Mouse (Mus musculus) midbrain, embryonic 12.5 days (tissue): ENCODE results near the gene Eif2a. TPM values are rescaled to one million over a fixed set of nuclear protein-coding genes. Genes with fewer than 3 reads are reported as not detected.

Experiments
- ATAC-seq: fragments of 200-750 bp; cut with Nextera tagmentation; 2 replicates; pipeline ENCODE4 v1.8.0; 2017; ENCODE audit warnings: low read depth, moderate TSS enrichment, moderate library complexity; ENCODE audit not compliant: low FRiP score
- H3K27ac ChIP-seq: fragments of 300-500 bp; sonication (generic); replicated peaks from 2 replicates; pipeline ENCODE4 v1.5.1; 2016; ENCODE audit warnings: mild to moderate bottlenecking
- H3K27me3 ChIP-seq: fragments of 300-500 bp; sonication (generic); 2 replicates; pipeline ENCODE4 v1.6.1; 2016; ENCODE audit warnings: mild to moderate bottlenecking
- H3K36me3 ChIP-seq: fragments of 300-500 bp; sonication (generic); 2 replicates; pipeline ENCODE4 v1.6.1; 2016
- H3K4me1 ChIP-seq: fragments of 300-500 bp; sonication (generic); 2 replicates; pipeline ENCODE4 v1.6.1; 2016
- H3K4me2 ChIP-seq: fragments of 300-500 bp; sonication (generic); replicated peaks from 2 replicates; pipeline ENCODE4 v1.6.1; 2016; ENCODE audit warnings: mild to moderate bottlenecking, moderate library complexity
- H3K4me3 ChIP-seq: fragments of 300-500 bp; sonication (generic); 2 replicates; pipeline ENCODE4 v1.5.1; 2016; ENCODE audit warnings: mild to moderate bottlenecking
- H3K9ac ChIP-seq: fragments of 300-500 bp; sonication (generic); replicated peaks from 2 replicates; pipeline ENCODE4 v1.6.1; 2016; ENCODE audit warnings: mild to moderate bottlenecking, moderate library complexity
- H3K9me3 ChIP-seq: fragments of 300-500 bp; sonication (generic); 2 replicates; pipeline ENCODE4 v1.6.1; 2016; ENCODE audit warnings: mild to moderate bottlenecking
- whole genome bisulfite sequencing: fragments of 180-500 bp; shearing (Covaris S2); methylation state at CpG from one replicate; pipeline ENCODE4 v1.1.7; 2016; 5-methylcytosine and 5-hydroxymethylcytosine counted together
- polyA plus RNA-seq: library from polyadenylated mRNA; unstranded; fragments of >200 nt; fragmentation: Nextera tagmentation; extraction: Ambion mirVana; gene quantifications from 2 replicates; pipeline ENCODE4 v1.2.1, GENCODE M21; 2016

Gene Eif2a
- polyA plus RNA-seq, 1 experiment from 2014 or later: 51.5 TPM

DNA sequence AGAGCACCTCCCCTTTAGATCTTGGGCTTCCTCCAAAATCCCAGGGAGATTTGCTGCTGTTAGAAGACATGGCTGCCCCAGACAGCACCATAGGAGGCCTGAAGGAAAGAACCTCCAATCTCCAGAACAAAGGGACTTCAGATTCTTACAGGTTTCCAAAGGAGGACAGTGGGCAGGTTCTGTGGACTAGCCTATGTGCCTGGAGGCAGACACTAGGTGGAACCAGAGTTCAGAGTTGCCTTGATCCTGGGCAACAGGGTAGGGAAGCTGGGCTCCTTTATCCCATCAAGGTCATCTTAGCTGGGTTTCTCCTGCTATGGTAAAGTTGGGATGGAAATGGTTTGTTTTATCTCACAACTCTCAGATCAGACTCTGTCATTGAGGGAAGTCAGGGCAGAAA is 14.0 kb upstream of the Eif2a start:
- no peaks in the 10 kb centered on the region for H3K4me1 ChIP-seq
- no peak for ATAC-seq

DNA sequence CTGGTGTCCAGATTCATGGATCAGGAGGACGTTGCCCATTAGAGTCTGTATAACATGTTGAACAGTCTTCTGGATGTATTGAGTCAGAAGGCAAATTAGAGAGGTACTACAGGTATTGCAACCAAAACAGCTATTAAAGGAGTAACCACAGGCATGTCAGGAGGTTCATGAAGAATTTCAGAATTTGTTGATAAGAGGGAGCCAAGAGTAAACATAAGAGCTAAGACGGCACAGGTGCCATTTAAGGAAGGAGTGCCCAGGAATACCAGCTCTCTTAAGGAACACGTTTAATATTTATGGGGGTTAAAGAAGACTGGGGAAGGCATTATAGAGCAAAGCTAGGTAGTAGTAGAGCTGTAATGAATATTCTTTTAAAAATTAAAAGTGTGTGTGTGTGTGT is 12.9 kb upstream of the Eif2a start:
- H3K9ac ChIP-seq: no peak overlapping the region
- no peaks in the 10 kb centered on the region for H3K9me3 ChIP-seq
- H3K4me3 ChIP-seq: no peak overlapping the region
- ATAC-seq: no peak
- no peaks in the 10 kb centered on the region for H3K27me3 ChIP-seq
- no peak overlapping the region for H3K27ac ChIP-seq
- 87% methylated on average over 3 of the region's 3 CpGs for WGBS
- no peaks in the 10 kb centered on the region for H3K36me3 ChIP-seq
- H3K4me1 ChIP-seq: no peaks in the 10 kb centered on the region
- no peak overlapping the region for H3K4me2 ChIP-seq

More for the DNA sequence above, 14.0 kb upstream of the Eif2a start:
- Histone ChIP-seq H3K27ac (no peak overlapping the region), H3K36me3 (no peaks in the 10 kb centered on the region), H3K9ac (no peak overlapping the region), H3K27me3 (no peaks in the 10 kb centered on the region), H3K9me3 (no peaks in the 10 kb centered on the region), H3K4me3 (no peak overlapping the region), H3K4me2 (no peak overlapping the region)

DNA sequence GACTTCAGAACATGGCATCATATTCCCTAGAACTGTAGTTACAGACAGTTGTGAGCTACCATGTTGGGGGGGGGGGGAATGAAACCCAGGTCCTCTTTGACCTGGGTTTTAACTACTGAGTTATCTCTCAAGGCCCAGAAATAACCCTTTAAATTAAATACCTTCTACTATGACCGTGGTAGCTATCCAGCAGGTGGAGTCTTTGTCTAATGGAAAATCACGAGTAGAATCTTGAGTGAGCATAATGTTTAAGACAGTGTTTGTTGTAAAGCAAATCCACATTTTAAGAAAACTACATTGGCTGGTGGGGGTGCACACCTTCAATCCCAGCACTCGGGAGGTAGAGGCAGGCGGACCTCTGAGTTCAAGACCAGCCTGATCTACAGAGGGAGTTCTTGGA is 12.1 kb upstream of the Eif2a start:
- Histone ChIP-seq H3K9ac (no peak overlapping the region), H3K27me3 (no peaks in the 10 kb centered on the region), H3K4me1 (no peaks in the 10 kb centered on the region), H3K9me3 (no peaks in the 10 kb centered on the region), H3K4me3 (no peak overlapping the region), H3K4me2 (no peak overlapping the region), H3K27ac (no peak overlapping the region), H3K36me3 (no peaks in the 10 kb centered on the region)
- WGBS: 85% methylated on average over 4 of the region's 4 CpGs
- no peak for ATAC-seq

DNA sequence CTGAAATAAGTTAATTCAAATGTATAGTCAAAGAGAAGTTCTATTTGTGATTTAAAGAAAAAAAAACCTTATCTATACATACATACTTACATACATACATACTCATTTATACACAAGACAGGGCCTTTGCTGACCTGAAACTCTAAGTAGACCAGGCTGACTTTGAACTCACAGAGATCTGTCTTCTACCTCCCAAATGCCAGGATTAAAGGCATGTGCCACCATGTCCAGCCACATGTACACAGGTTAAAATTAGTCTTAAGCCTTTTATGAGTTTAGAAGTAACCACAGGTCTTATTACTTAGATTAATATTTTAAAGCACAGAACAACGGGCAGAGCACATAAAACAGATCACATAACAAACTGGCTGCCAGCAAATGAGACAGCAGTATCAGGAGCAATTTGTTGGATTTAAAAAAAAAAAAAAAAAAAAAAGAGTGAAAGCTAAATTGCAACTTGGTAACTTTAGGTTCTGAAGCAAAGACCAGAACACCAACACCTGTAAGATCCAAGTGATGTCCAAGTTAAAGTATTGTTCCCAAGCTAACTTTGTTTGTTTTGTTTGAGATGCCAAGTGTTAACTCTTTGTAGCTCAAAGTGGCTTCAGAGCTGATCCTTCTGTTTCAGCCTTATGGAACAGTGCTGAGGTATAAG is 9.5 kb upstream of the Eif2a start:
- 91% methylated on average over 1 of the region's 1 CpGs for WGBS
- Histone ChIP-seq H3K9ac (no peak overlapping the region), H3K27me3 (no peaks in the 10 kb centered on the region), H3K4me1 (no peaks in the 10 kb centered on the region), H3K27ac (no peak overlapping the region), H3K4me2 (no peak overlapping the region), H3K9me3 (no peaks in the 10 kb centered on the region), H3K36me3 (no peaks in the 10 kb centered on the region), H3K4me3 (no peak overlapping the region)
- no peak for ATAC-seq

DNA sequence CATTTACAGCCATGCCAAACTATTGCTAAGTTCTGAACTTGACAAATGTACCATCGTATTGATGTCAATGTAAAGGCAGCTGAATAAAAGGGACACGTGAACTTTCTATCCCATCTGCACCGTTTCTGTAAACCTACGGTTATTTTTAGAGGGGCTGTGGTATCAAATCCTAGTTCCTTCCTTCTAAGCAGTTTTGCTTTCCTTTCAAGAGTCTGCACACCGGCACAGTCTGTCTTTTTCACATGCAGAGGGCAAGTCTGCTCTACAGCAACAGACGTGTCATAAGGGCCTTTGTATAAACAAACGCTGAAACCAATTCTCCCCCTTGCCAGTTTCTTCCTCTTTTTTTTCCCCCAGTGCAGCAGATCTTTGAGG is 9.0 kb upstream of the Eif2a start:
- Histone ChIP-seq H3K27ac (no peak overlapping the region), H3K36me3 (peaks cover 5% of the 10 kb centered on the region; the same call in 1 of the 2 replicates), H3K4me1 (no peaks in the 10 kb centered on the region), H3K4me2 (no peak overlapping the region), H3K9ac (no peak overlapping the region), H3K4me3 (no peak overlapping the region), H3K9me3 (no peaks in the 10 kb centered on the region), H3K27me3 (no peaks in the 10 kb centered on the region)
- WGBS: 80% methylated on average over 7 of the region's 7 CpGs
- ATAC-seq: no peak

DNA sequence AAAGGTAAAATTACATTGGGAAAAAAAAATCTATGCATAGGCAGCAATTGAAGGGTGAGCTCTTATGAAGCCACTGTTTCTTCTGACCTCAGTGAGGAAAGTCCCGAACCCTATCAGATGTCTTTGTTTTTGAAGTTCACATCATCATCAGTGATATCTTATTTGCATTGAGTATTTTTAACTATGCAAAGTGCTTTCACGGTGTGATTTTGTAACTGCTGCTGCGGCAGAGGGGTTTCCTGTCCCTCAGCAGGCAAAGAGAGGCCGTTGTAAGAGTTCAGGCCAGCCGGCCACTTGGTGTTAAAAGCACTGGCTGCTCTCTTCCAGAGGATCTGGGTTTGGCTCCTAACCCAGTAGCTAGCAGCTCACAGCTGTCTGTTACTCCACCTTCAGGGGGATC is 8.4 kb upstream of the Eif2a start:
- ATAC-seq: no peak
- Histone ChIP-seq H3K4me1 (no peaks in the 10 kb centered on the region), H3K4me2 (no peak overlapping the region), H3K9ac (no peak overlapping the region), H3K4me3 (no peak overlapping the region), H3K36me3 (peaks cover 7% of the 10 kb centered on the region; the same call in 1 of the 2 replicates), H3K27ac (no peak overlapping the region), H3K9me3 (no peaks in the 10 kb centered on the region), H3K27me3 (no peaks in the 10 kb centered on the region)
- 85% methylated on average over 5 of the region's 5 CpGs for WGBS

DNA sequence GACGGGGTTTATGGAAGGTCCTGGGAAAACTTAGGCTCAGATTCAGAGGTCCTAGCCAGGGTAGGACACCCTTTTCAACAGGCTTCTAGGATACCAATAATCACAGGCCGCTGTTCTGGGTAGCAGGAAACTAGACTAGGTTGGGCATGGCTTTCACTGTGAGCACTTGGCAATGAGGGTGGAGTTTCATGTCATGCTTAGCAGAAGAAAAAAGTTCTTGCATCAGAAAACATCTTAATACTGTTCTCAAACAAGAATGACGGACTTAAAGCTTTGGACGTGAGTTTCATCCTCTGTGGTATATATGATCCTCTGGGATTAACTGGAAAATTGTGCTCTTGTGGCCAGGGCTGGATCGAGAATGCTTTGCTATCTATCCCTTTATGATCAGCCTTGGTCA is 7.8 kb upstream of the Eif2a start:
- Histone ChIP-seq H3K4me1 (no peaks in the 10 kb centered on the region), H3K4me2 (no peak overlapping the region), H3K9me3 (no peaks in the 10 kb centered on the region), H3K9ac (no peak overlapping the region), H3K4me3 (no peak overlapping the region), H3K27me3 (no peaks in the 10 kb centered on the region), H3K36me3 (peaks cover 12% of the 10 kb centered on the region), H3K27ac (no peak overlapping the region)
- no peak for ATAC-seq
- 88% methylated on average over 5 of the region's 5 CpGs for WGBS

DNA sequence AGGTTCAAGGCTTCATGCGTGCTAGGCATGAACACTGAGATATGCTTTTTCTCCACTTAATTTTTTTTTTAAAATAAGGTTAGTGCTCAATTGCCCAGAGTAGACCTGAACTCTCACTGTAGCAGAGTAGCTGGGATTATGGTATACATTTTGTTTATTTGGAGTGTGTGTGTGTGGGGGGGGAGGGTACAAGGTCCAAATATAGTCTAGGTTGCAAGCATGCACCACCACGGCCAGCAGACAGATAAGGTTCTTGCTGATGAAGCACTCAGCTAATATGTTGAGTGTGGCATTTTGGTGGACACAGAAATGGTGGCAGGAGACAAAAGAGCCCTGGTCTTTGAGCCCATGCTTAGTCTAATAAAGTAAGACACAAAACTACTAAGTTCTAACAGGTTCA is 6.7 kb upstream of the Eif2a start:
- H3K9me3 ChIP-seq: no peaks in the 10 kb centered on the region
- peaks cover 22% of the 10 kb centered on the region for H3K36me3 ChIP-seq
- no peak overlapping the region for H3K27ac ChIP-seq
- no peaks in the 10 kb centered on the region for H3K4me1 ChIP-seq
- H3K9ac ChIP-seq: no peak overlapping the region
- no peaks in the 10 kb centered on the region for H3K27me3 ChIP-seq
- no peak overlapping the region for H3K4me3 ChIP-seq
- ATAC-seq: no peak
- H3K4me2 ChIP-seq: no peak overlapping the region
- 94% methylated on average over 2 of the region's 2 CpGs for WGBS

DNA sequence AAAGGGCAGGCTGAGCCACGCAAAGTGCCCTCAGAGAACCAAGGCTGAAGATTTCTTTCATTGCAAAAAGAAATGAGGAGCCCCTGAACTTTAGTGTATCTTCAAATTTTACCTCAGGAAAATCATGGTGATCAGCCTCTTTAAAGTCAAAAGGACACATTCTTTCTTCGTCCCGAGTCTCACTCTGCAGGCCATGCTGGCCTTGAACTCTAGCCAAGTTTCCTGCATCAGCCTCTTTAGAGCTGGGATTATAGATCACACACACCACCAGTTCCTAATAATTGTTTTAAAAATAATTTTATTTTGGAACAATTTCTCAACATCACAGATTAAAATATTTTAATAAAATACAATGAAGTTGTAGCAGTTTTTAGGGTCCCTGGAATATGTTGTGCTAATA is 6.1 kb upstream of the Eif2a start:
- Histone ChIP-seq H3K9me3 (no peaks in the 10 kb centered on the region), H3K4me1 (peaks cover 5% of the 10 kb centered on the region), H3K4me2 (no peak overlapping the region), H3K36me3 (peaks cover 22% of the 10 kb centered on the region), H3K9ac (no peak overlapping the region), H3K27ac (no peak overlapping the region), H3K27me3 (no peaks in the 10 kb centered on the region), H3K4me3 (no peak overlapping the region)
- no peak for ATAC-seq
- 80% methylated on average over 3 of the region's 3 CpGs for WGBS

DNA sequence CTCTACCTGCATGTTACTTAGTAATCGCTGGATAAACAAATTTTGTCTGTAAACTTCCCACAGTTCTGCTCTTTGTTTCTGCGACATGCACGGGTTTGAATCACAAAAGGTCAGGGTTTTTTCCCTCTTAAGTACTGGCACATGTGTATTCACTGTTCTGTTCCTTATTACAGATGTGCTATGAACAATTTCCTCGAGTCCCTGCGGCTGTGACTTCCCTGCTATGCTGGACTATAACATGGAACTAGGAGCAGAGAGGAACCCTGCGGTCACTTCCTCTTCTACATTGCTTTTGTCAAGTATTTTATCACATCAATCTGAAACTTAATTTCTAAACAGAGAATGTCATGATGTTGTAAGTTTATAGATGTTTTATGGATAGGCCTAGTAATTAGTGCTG is 5.3 kb upstream of the Eif2a start:
- no peak for ATAC-seq
- 89% methylated on average over 6 of the region's 6 CpGs for WGBS
- Histone ChIP-seq H3K36me3 (peaks cover 22% of the 10 kb centered on the region), H3K27me3 (no peaks in the 10 kb centered on the region), H3K9me3 (no peaks in the 10 kb centered on the region), H3K4me1 (peaks cover 8% of the 10 kb centered on the region), H3K4me2 (no peak overlapping the region), H3K4me3 (no peak overlapping the region), H3K9ac (no peak overlapping the region), H3K27ac (no peak overlapping the region)

DNA sequence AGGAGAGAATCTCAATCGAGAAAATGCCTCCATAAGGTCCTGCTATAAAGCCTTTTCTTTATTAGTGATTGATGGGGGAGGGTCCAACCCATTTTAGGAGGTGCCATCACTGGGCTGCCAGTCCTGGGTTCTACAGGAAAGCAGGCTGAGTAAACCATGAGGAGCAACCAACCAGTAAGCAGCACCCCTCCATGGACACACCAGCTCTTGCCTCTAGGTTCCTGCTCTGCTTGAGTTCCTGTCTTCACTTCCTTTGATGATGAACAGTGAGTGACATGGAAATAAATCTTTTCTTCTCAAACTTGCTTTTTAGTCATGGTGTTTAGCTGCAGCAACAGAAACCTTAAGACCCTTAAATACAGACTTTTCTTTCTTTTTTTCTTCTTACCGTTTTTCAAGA is 4.3 kb upstream of the Eif2a start:
- no peak for ATAC-seq
- WGBS: 87% methylated on average over 2 of the region's 2 CpGs

DNA sequence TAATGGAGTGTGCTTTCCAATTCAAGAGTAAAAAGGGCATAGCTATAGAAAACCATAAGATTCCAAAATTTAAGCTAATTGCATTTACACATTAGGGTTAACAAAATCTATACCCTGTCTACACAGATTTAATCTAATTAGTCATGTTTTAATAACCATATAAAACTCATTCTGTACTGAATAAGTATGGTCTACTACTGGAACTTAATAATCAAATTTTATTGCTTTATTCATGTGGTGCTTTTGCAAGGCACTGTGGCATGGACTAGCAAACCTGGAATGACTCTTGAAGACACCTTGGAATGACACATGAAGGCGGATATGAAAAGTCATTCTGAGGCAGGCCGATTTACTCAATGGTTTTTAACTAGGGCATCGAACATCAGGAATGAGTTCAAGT is 2.2 kb upstream of the Eif2a start:
- Histone ChIP-seq H3K4me1 (peaks cover 16% of the 10 kb centered on the region), H3K27me3 (no peaks in the 10 kb centered on the region), H3K36me3 (peaks cover 22% of the 10 kb centered on the region), H3K9ac (no peak overlapping the region), H3K4me3 (no peak overlapping the region), H3K4me2 (no peak overlapping the region), H3K27ac (no peak overlapping the region), H3K9me3 (no peaks in the 10 kb centered on the region)
- 97% methylated on average over 3 of the region's 3 CpGs for WGBS
- no peak for ATAC-seq

More for the DNA sequence above, 4.3 kb upstream of the Eif2a start:
- Histone ChIP-seq H3K27me3 (no peaks in the 10 kb centered on the region), H3K9me3 (no peaks in the 10 kb centered on the region), H3K4me3 (no peak overlapping the region), H3K27ac (no peak overlapping the region), H3K4me1 (peaks cover 9% of the 10 kb centered on the region), H3K9ac (no peak overlapping the region), H3K4me2 (no peak overlapping the region), H3K36me3 (peaks cover 22% of the 10 kb centered on the region)

DNA sequence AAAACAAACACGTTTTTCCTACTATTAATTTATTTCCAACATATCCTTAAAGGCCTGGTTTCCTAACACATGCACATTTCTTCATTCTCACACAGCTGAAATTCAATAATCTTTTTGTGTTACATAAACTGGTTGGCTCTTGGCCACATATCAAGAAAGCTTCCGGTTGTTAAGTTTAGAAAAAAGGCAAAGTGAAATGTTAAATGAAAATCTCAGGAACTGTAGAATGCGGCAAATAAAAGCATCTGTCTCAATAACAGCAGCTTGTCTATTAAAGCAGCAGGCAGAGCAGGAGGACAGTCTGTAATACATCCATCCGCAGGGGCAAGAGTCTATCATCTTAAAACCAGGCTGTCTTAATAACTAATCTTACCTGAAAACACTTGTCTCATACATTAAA is 1.4 kb upstream of the Eif2a start:
- Histone ChIP-seq H3K27ac (no peak overlapping the region), H3K4me3 (peak overlapping the region; percentile 94), H3K9ac (peak overlapping the region; percentile 93; the same call in 1 of the 2 replicates), H3K36me3 (peaks cover 22% of the 10 kb centered on the region), H3K9me3 (no peaks in the 10 kb centered on the region), H3K4me2 (peak overlapping the region; percentile 84), H3K27me3 (no peaks in the 10 kb centered on the region), H3K4me1 (peaks cover 16% of the 10 kb centered on the region)
- no peak for ATAC-seq
- 77% methylated on average over 4 of the region's 4 CpGs for WGBS
